In the genomic region with DNA sequence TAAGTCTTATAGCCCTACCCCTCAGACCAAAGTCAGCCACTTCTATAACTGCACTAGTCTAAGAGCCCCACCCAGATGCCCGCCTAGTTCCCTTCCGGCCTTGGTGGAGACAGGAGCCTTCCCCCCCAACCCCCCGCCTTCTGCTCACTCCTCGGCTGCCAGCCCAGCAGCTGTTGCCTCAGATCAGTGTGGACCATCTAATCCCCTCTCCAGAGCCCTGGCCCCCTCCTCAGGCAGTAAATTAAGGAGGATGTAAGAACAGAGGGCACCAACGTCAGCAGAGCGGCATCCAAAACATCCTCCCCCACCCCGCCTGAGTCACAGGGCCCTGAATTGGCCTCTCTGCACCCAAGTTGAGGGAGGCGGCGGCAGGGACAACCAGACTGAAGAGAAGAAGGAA, we compare ENCODE assay signal across 27 mouse cellular contexts. TPM values are rescaled to one million over a fixed set of nuclear protein-coding genes. Genes with fewer than 3 reads are reported as not detected.
A peak's percentile ranks its signal among the peaks of the same experiment; 100 is the strongest.
DNase-seq lines count a peak whose midpoint lies in the region; ATAC-seq and TF ChIP-seq lines count a peak whose summit lies in the region.
"Had no signal": no experiment of that assay in that cellular context is flagged by ENCODE, and none has a peak within 500 bp of the region (broad histone marks: within the 10 kb centered on the region; RNA-seq: fewer than 3 reads in every experiment).

No protein-coding gene starts in this region.

- no peaks in the 10 kb centered on the region for H3K9me3 ChIP-seq in limb, embryonic 12.5 days
- no peaks in the 10 kb centered on the region for H3K9me3 ChIP-seq in limb, embryonic 10.5 days (replicated peaks)
- no peaks in the 10 kb centered on the region for H3K9me3 ChIP-seq in embryonic facial prominence, embryonic 15.5 days (replicated peaks)
- no peaks in the 10 kb centered on the region for H3K9me3 ChIP-seq in forebrain, embryonic 13.5 days (replicated peaks)
- H3K9me3 ChIP-seq in lung, postnatal 0 days (ENCODE audit: low read length), result no peaks in the 10 kb centered on the region
- H3K9me3 ChIP-seq: hindbrain, embryonic 15.5 days; liver, embryonic 12.5 days; midbrain, embryonic 12.5 days; neural tube, embryonic 13.5 days had no signal

- intact Hi-C loops in gastrocnemius, postnatal 36 days (cut with DNase I), result loop anchor here (2.0 kb wide), 1 partner anchor 35 kb away; the partner anchor contains the start of gene Myod1

- H3K27me3 ChIP-seq in limb, embryonic 12.5 days, result peaks cover 2% of the 10 kb centered on the region
- H3K27me3 ChIP-seq in limb, embryonic 10.5 days (ENCODE audit: low read depth, poor library complexity, severe bottlenecking), result peaks cover 4% of the 10 kb centered on the region; the same call in 1 of the 2 replicates
- 0 out of 2 replicates have a peak, but pooled peaks cover 2% of the 10 kb centered on the region for H3K27me3 ChIP-seq in embryonic facial prominence, embryonic 15.5 days
- 0 out of 2 replicates have a peak, but pooled peaks cover 2% of the 10 kb centered on the region for H3K27me3 ChIP-seq in forebrain, embryonic 13.5 days
- H3K27me3 ChIP-seq in lung, postnatal 0 days (replicated peaks; ENCODE audit: insufficient read depth, low read length), result no peaks in the 10 kb centered on the region
- H3K27me3 ChIP-seq: hindbrain, embryonic 15.5 days; liver, embryonic 12.5 days; midbrain, embryonic 12.5 days had no signal

- H3K9ac ChIP-seq in limb, embryonic 12.5 days (replicated peaks), result no peak overlapping the region
- no peak overlapping the region for H3K9ac ChIP-seq in embryonic facial prominence, embryonic 15.5 days
- no peak overlapping the region for H3K9ac ChIP-seq in forebrain, embryonic 13.5 days
- no peak overlapping the region for H3K9ac ChIP-seq in lung, postnatal 0 days (replicated peaks; ENCODE audit: low read depth)
- H3K9ac ChIP-seq: hindbrain, embryonic 15.5 days; liver, embryonic 12.5 days; midbrain, embryonic 12.5 days; neural tube, embryonic 13.5 days had no signal

- H3K4me3 ChIP-seq in limb, embryonic 12.5 days (replicated peaks), result no peak overlapping the region
- H3K4me3 ChIP-seq in limb, embryonic 10.5 days, result no peak overlapping the region
- no peak overlapping the region for H3K4me3 ChIP-seq in embryonic facial prominence, embryonic 15.5 days (replicated peaks)
- no peak overlapping the region for H3K4me3 ChIP-seq in forebrain, embryonic 13.5 days
- H3K4me3 ChIP-seq in lung, postnatal 0 days (ENCODE audit: low read depth, low read length), result no peak overlapping the region
- H3K4me3 ChIP-seq: erythroblast, embryonic 14.5 days; hindbrain, embryonic 15.5 days; liver, embryonic 12.5 days; midbrain, embryonic 12.5 days; neural tube, embryonic 13.5 days had no signal

- DNase-seq in limb, embryonic 10.5 days (ENCODE audit: low spot score), result no peak
- DNase-seq in gastrocnemius, postnatal 36 days, result peak; percentile 37 to 57
- no peak for DNase-seq in thymus, postnatal 10 days (ENCODE audit: low spot score in 2 of 2)
- no peak for DNase-seq in lung, postnatal 0 days (ENCODE audit: low spot score)
- DNase-seq: adrenal gland, postnatal 10 days; cerebellum, adult 11 months; cerebellum, postnatal 25 days; heart, adult 18-20 months; heart, postnatal 4 days; kidney, adult 11 months; lung, adult 2 months; right cerebral cortex, postnatal 14 days; thymus, adult 18-20 months had no signal

- no peak overlapping the region for H3K4me2 ChIP-seq in limb, embryonic 12.5 days
- H3K4me2 ChIP-seq in embryonic facial prominence, embryonic 15.5 days (replicated peaks), result no peak overlapping the region
- no peak overlapping the region for H3K4me2 ChIP-seq in forebrain, embryonic 13.5 days
- H3K4me2 ChIP-seq in lung, postnatal 0 days (replicated peaks; ENCODE audit: low read depth, low read length), result no peak overlapping the region
- H3K4me2 ChIP-seq: hindbrain, embryonic 15.5 days; liver, embryonic 12.5 days; midbrain, embryonic 12.5 days; neural tube, embryonic 13.5 days had no signal

- H3K4me1 ChIP-seq in limb, embryonic 12.5 days (replicated peaks), result peaks cover 10% of the 10 kb centered on the region
- H3K4me1 ChIP-seq in limb, embryonic 10.5 days, result peaks cover 14% of the 10 kb centered on the region
- no peaks in the 10 kb centered on the region for H3K4me1 ChIP-seq in embryonic facial prominence, embryonic 15.5 days
- H3K4me1 ChIP-seq in forebrain, embryonic 13.5 days, result no peaks in the 10 kb centered on the region
- H3K4me1 ChIP-seq in lung, postnatal 0 days (ENCODE audit: insufficient read depth, low read depth, low read length), result no peaks in the 10 kb centered on the region
- H3K4me1 ChIP-seq: hindbrain, embryonic 15.5 days; liver, embryonic 12.5 days; midbrain, embryonic 12.5 days; neural tube, embryonic 13.5 days had no signal

- WGBS in limb, embryonic 12.5 days, result 72% methylated on average over 9 of the region's 9 CpGs
- 84% methylated on average over 9 of the region's 9 CpGs for WGBS in limb, embryonic 10.5 days
- WGBS in embryonic facial prominence, embryonic 15.5 days, result 71% methylated on average over 9 of the region's 9 CpGs
- WGBS in forebrain, embryonic 13.5 days, result 88% methylated on average over 9 of the region's 9 CpGs
- 83% methylated on average over 9 of the region's 9 CpGs for WGBS in lung, postnatal 0 days

- H3K27ac ChIP-seq in limb, embryonic 12.5 days, result no peak overlapping the region
- H3K27ac ChIP-seq in limb, embryonic 10.5 days, result no peak overlapping the region
- H3K27ac ChIP-seq in embryonic facial prominence, embryonic 15.5 days (replicated peaks), result no peak overlapping the region
- H3K27ac ChIP-seq in forebrain, embryonic 13.5 days, result no peak overlapping the region
- no peak overlapping the region for H3K27ac ChIP-seq in lung, postnatal 0 days (ENCODE audit: low read length)
- H3K27ac ChIP-seq: hindbrain, embryonic 15.5 days; kidney, postnatal 0 days; liver, embryonic 12.5 days; macrophage; midbrain, embryonic 12.5 days; neural tube, embryonic 13.5 days had no signal

- no peaks in the 10 kb centered on the region for H3K36me3 ChIP-seq in limb, embryonic 12.5 days
- no peaks in the 10 kb centered on the region for H3K36me3 ChIP-seq in limb, embryonic 10.5 days
- no peaks in the 10 kb centered on the region for H3K36me3 ChIP-seq in embryonic facial prominence, embryonic 15.5 days
- no peaks in the 10 kb centered on the region for H3K36me3 ChIP-seq in forebrain, embryonic 13.5 days (ENCODE audit: poor library complexity, severe bottlenecking)
- H3K36me3 ChIP-seq in lung, postnatal 0 days (ENCODE audit: insufficient read depth, low read length), result no peaks in the 10 kb centered on the region
- H3K36me3 ChIP-seq: hindbrain, embryonic 15.5 days; liver, embryonic 12.5 days; midbrain, embryonic 12.5 days; neural tube, embryonic 13.5 days had no signal

- TF ChIP-seq CTCF in lung, postnatal 0 days (IDR thresholded peaks at IDR 0.05), result no peak

- TF ChIP-seq EP300 in lung, postnatal 0 days (IDR thresholded peaks at IDR 0.05), result no peak

- ATAC-seq in limb, embryonic 12.5 days (ENCODE audit: insufficient number of reproducible peaks, insufficient read depth, low FRiP score, low TSS enrichment, low read depth), result peak; percentile 63; the same call in 1 of the 2 replicates
- ATAC-seq in embryonic facial prominence, embryonic 15.5 days (ENCODE audit: insufficient number of reproducible peaks, low FRiP score, low TSS enrichment, low read depth), result peak; percentile 65
- ATAC-seq in forebrain, embryonic 13.5 days, result no peak
- no peak for ATAC-seq in lung, postnatal 0 days
- ATAC-seq: forebrain, embryonic 14.5 days; liver, embryonic 12.5 days had no signal

RNA-seq across cellular contexts. Expression of gene Myod1, which starts 34.8 kb away (rescaled TPM):
- 48.4 and 52.3 TPM in 2 replicates for polyA plus RNA-seq in limb, embryonic 12.5 days (2016; fragmentation: Nextera tagmentation; extraction: Ambion mirVana)
- 1.3 and 13.8 TPM in 2 replicates for polyA plus RNA-seq in limb, embryonic 10.5 days (2016; fragmentation: Nextera tagmentation; extraction: Ambion mirVana)
- polyA plus RNA-seq in embryonic facial prominence, embryonic 15.5 days (2015; fragmentation: Nextera tagmentation; extraction: Ambion mirVana), result 56.1 and 70.3 TPM in 2 replicates
- total RNA-seq in gastrocnemius, postnatal 36 days (2021), result 10 to 100 TPM; 12.6 to 19.8 TPM
- not detected in 2 replicates for polyA plus RNA-seq in forebrain, embryonic 13.5 days (2015; fragmentation: Nextera tagmentation; extraction: Ambion mirVana)
- polyA plus RNA-seq in lung, postnatal 0 days (2015; fragmentation: Nextera tagmentation; extraction: Ambion mirVana), result not detected in 2 replicates
- total RNA-seq: heart, adult 18-20 months; heart, postnatal 4 days; layer of hippocampus, postnatal 25 days; left cerebral cortex, postnatal 14 days had no signal
- polyA plus RNA-seq: erythroblast, embryonic 14.5 days; forebrain, embryonic 14.5 days; heart, embryonic 14.5 days; kidney, postnatal 0 days; macrophage; midbrain, embryonic 12.5 days had no signal

RNA-seq across cellular contexts. Expression of gene Kcnc1, which starts 54.8 kb away (rescaled TPM):
- polyA plus RNA-seq in limb, embryonic 12.5 days (2016; fragmentation: Nextera tagmentation; extraction: Ambion mirVana), result 0.03 and 0.14 TPM in 2 replicates
- 0.03 TPM in 1 of 2 replicates, not detected in the other for polyA plus RNA-seq in limb, embryonic 10.5 days (2016; fragmentation: Nextera tagmentation; extraction: Ambion mirVana)
- 0.31 and 0.32 TPM in 2 replicates for polyA plus RNA-seq in embryonic facial prominence, embryonic 15.5 days (2015; fragmentation: Nextera tagmentation; extraction: Ambion mirVana)
- 10 to 100 TPM; 51.6 to 54.2 TPM for total RNA-seq in gastrocnemius, postnatal 36 days (2021)
- polyA plus RNA-seq in forebrain, embryonic 13.5 days (2015; fragmentation: Nextera tagmentation; extraction: Ambion mirVana), result 3.6 and 6.9 TPM in 2 replicates
- polyA plus RNA-seq in lung, postnatal 0 days (2015; fragmentation: Nextera tagmentation; extraction: Ambion mirVana), result 0.06 and 0.07 TPM in 2 replicates
- polyA plus RNA-seq: heart, embryonic 14.5 days; macrophage had no signal

Comparison
In these comparisons a context has a peak if more than half of its experiments do, and no peak if none do; other contexts are left out.
1. ATAC-seq: peak in limb, embryonic 12.5 days (single experiment) and embryonic facial prominence, embryonic 15.5 days (single experiment); none in forebrain, embryonic 13.5 days (single experiment) and lung, postnatal 0 days (single experiment).
2. DNase-seq: peak in gastrocnemius, postnatal 36 days (2 of 2); none in limb, embryonic 10.5 days (single experiment), thymus, postnatal 10 days (0 of 2) and lung, postnatal 0 days (single experiment).